Comparison of ENCODE assay signal across 20 mouse cellular contexts in genomic region chr16:93458011-93458585, GRCm38 (mm10).
DNase-seq lines count a peak whose midpoint lies in the region; ATAC-seq and TF ChIP-seq lines count a peak whose summit lies in the region.
"Had no signal": no experiment of that assay in that cellular context is flagged by ENCODE, and none has a peak within 500 bp of the region (broad histone marks: within the 10 kb centered on the region; RNA-seq: fewer than 3 reads in every experiment).

No protein-coding gene starts in this region.

- H3K36me3 ChIP-seq in intestine, embryonic 14.5 days (ENCODE audit: control insufficient read depth, insufficient read depth, low read length), result no peaks in the 10 kb centered on the region
- no peaks in the 10 kb centered on the region for H3K36me3 ChIP-seq in intestine, embryonic 16.5 days (ENCODE audit: control insufficient read depth, insufficient read depth, low read length)
- no peaks in the 10 kb centered on the region for H3K36me3 ChIP-seq in midbrain, embryonic 15.5 days (replicated peaks)
- no peaks in the 10 kb centered on the region for H3K36me3 ChIP-seq in midbrain, embryonic 11.5 days (ENCODE audit: control insufficient read depth, insufficient read depth, low read length)
- no peaks in the 10 kb centered on the region for H3K36me3 ChIP-seq in E14TG2a.4 (ENCODE audit: insufficient read depth, low read length)
- H3K36me3 ChIP-seq in embryonic facial prominence, embryonic 10.5 days (replicated peaks), result no peaks in the 10 kb centered on the region
- H3K36me3 ChIP-seq: embryonic facial prominence, embryonic 12.5 days; forebrain, embryonic 15.5 days; heart, embryonic 13.5 days; hindbrain, embryonic 12.5 days had no signal

- no peaks in the 10 kb centered on the region for H3K27me3 ChIP-seq in intestine, embryonic 14.5 days (replicated peaks; ENCODE audit: control insufficient read depth, insufficient read depth, low read length)
- H3K27me3 ChIP-seq in intestine, embryonic 16.5 days (replicated peaks; ENCODE audit: control insufficient read depth, insufficient read depth, low read length), result no peaks in the 10 kb centered on the region
- H3K27me3 ChIP-seq in midbrain, embryonic 15.5 days (replicated peaks), result no peaks in the 10 kb centered on the region; the same call in 1 of the 2 replicates
- no peaks in the 10 kb centered on the region for H3K27me3 ChIP-seq in midbrain, embryonic 11.5 days (ENCODE audit: control insufficient read depth, insufficient read depth, low read length)
- peaks cover 26% of the 10 kb centered on the region for H3K27me3 ChIP-seq in E14TG2a.4 (ENCODE audit: insufficient read depth, low read length)
- peaks cover 31% of the 10 kb centered on the region for H3K27me3 ChIP-seq in embryonic facial prominence, embryonic 10.5 days (replicated peaks; ENCODE audit: low read depth, poor library complexity, severe bottlenecking)
- H3K27me3 ChIP-seq: forebrain, embryonic 15.5 days had no signal

- H3K9me3 ChIP-seq in intestine, embryonic 14.5 days (ENCODE audit: control insufficient read depth, low read length), result no peaks in the 10 kb centered on the region
- no peaks in the 10 kb centered on the region for H3K9me3 ChIP-seq in intestine, embryonic 16.5 days (ENCODE audit: control insufficient read depth, low read length)
- no peaks in the 10 kb centered on the region for H3K9me3 ChIP-seq in midbrain, embryonic 15.5 days
- H3K9me3 ChIP-seq in midbrain, embryonic 11.5 days (ENCODE audit: control insufficient read depth, low read length), result no peaks in the 10 kb centered on the region
- H3K9me3 ChIP-seq in E14TG2a.4 (ENCODE audit: low read length), result no peaks in the 10 kb centered on the region
- no peaks in the 10 kb centered on the region for H3K9me3 ChIP-seq in embryonic facial prominence, embryonic 10.5 days
- H3K9me3 ChIP-seq: embryonic facial prominence, embryonic 12.5 days; forebrain, embryonic 15.5 days; heart, embryonic 13.5 days; hindbrain, embryonic 12.5 days had no signal

- peak; percentile 49 for DNase-seq in intestine, embryonic 14.5 days (ENCODE audit: low spot score)
- no peak for DNase-seq in midbrain, embryonic 11.5 days (ENCODE audit: low spot score, missing footprints)
- no peak for DNase-seq in embryonic facial prominence, embryonic 10.5 days (ENCODE audit: low spot score)
- DNase-seq in layer of hippocampus, postnatal 36 days, result no peak
- DNase-seq: adrenal gland, postnatal 10 days; cerebellum, adult 11 months; cerebellum, adult 8-10 months; cerebellum, postnatal 14 days; embryo, embryonic 11 days; gastrocnemius, postnatal 36 days; heart, adult 18-20 months; heart, postnatal 36 days had no signal

- no peak overlapping the region for H3K4me3 ChIP-seq in intestine, embryonic 14.5 days (ENCODE audit: low read depth, low read length)
- H3K4me3 ChIP-seq in intestine, embryonic 16.5 days (ENCODE audit: low read length), result no peak overlapping the region
- H3K4me3 ChIP-seq in midbrain, embryonic 15.5 days, result no peak overlapping the region
- H3K4me3 ChIP-seq in midbrain, embryonic 11.5 days (ENCODE audit: low read depth, low read length), result no peak overlapping the region
- H3K4me3 ChIP-seq in E14TG2a.4 (replicated peaks; ENCODE audit: low read length), result peak overlapping the region; percentile 49
- H3K4me3 ChIP-seq in embryonic facial prominence, embryonic 10.5 days, result no peak overlapping the region
- H3K4me3 ChIP-seq: embryonic facial prominence, embryonic 12.5 days; forebrain, embryonic 15.5 days; heart, embryonic 13.5 days; hindbrain, embryonic 12.5 days had no signal

- H3K9ac ChIP-seq in intestine, embryonic 14.5 days (ENCODE audit: low read length), result no peak overlapping the region
- H3K9ac ChIP-seq in intestine, embryonic 16.5 days (ENCODE audit: low read depth, low read length), result no peak overlapping the region
- no peak overlapping the region for H3K9ac ChIP-seq in midbrain, embryonic 15.5 days
- H3K9ac ChIP-seq in midbrain, embryonic 11.5 days (ENCODE audit: low read length), result no peak overlapping the region
- H3K9ac ChIP-seq: embryonic facial prominence, embryonic 12.5 days; hindbrain, embryonic 12.5 days had no signal

- ATAC-seq in intestine, embryonic 14.5 days (replicated peaks; ENCODE audit: low FRiP score, low TSS enrichment, low read depth), result 0 out of 2 replicates have a peak, but pooled peaks have one; percentile 13
- no peak for ATAC-seq in intestine, embryonic 16.5 days
- 0 out of 2 replicates have a peak, but pooled peaks have one; percentile 30 for ATAC-seq in midbrain, embryonic 15.5 days (replicated peaks)
- no peak for ATAC-seq in midbrain, embryonic 11.5 days (ENCODE audit: low FRiP score)
- ATAC-seq: CD4-positive, CD25-positive, alpha-beta regulatory T cell, adult 4 months had no signal

- WGBS in intestine, embryonic 14.5 days, result 88% methylated on average over 20 of the region's 20 CpGs
- WGBS in intestine, embryonic 16.5 days, result 89% methylated on average over 20 of the region's 20 CpGs
- WGBS in midbrain, embryonic 15.5 days, result 87% methylated on average over 20 of the region's 20 CpGs
- 90% methylated on average over 17 of the region's 20 CpGs for WGBS in midbrain, embryonic 11.5 days
- WGBS in embryonic facial prominence, embryonic 10.5 days, result 86% methylated on average over 20 of the region's 20 CpGs

- H3K4me2 ChIP-seq in intestine, embryonic 14.5 days (ENCODE audit: low read length), result no peak overlapping the region
- no peak overlapping the region for H3K4me2 ChIP-seq in intestine, embryonic 16.5 days (ENCODE audit: low read depth, low read length)
- H3K4me2 ChIP-seq in midbrain, embryonic 15.5 days, result no peak overlapping the region
- no peak overlapping the region for H3K4me2 ChIP-seq in midbrain, embryonic 11.5 days
- H3K4me2 ChIP-seq: embryonic facial prominence, embryonic 12.5 days had no signal

- no peak for TF ChIP-seq CTCF in E14TG2a.4 (conservative IDR thresholded peaks at IDR 0.05; ENCODE audit: low read length)

- H3K27ac ChIP-seq in intestine, embryonic 14.5 days (ENCODE audit: low read depth), result no peak overlapping the region
- no peak overlapping the region for H3K27ac ChIP-seq in intestine, embryonic 16.5 days (ENCODE audit: low read length)
- no peak overlapping the region for H3K27ac ChIP-seq in midbrain, embryonic 15.5 days
- H3K27ac ChIP-seq in midbrain, embryonic 11.5 days (ENCODE audit: low read depth, low read length), result no peak overlapping the region
- H3K27ac ChIP-seq in embryonic facial prominence, embryonic 10.5 days (replicated peaks), result 0 out of 2 replicates have a peak overlapping the region, but pooled peaks have one; percentile 44

- peaks cover 18% of the 10 kb centered on the region for H3K4me1 ChIP-seq in intestine, embryonic 14.5 days (replicated peaks; ENCODE audit: control insufficient read depth, insufficient read depth, low read length)
- peaks cover 4% of the 10 kb centered on the region; the same call in 1 of the 2 replicates for H3K4me1 ChIP-seq in intestine, embryonic 16.5 days (ENCODE audit: control insufficient read depth, insufficient read depth, low read length)
- H3K4me1 ChIP-seq in midbrain, embryonic 15.5 days, result peaks cover 11% of the 10 kb centered on the region
- H3K4me1 ChIP-seq in midbrain, embryonic 11.5 days (ENCODE audit: control insufficient read depth, insufficient read depth, low read length), result peaks cover 4% of the 10 kb centered on the region; the same call in 1 of the 2 replicates
- peaks cover 57% of the 10 kb centered on the region for H3K4me1 ChIP-seq in E14TG2a.4 (replicated peaks; ENCODE audit: low read depth, low read length)
- H3K4me1 ChIP-seq in embryonic facial prominence, embryonic 10.5 days, result peaks cover 51% of the 10 kb centered on the region

Comparison
In these comparisons a context has a peak if more than half of its experiments do, and no peak if none do; other contexts are left out.
1. ATAC-seq: peak in intestine, embryonic 14.5 days (single experiment) and midbrain, embryonic 15.5 days (single experiment); none in intestine, embryonic 16.5 days (single experiment) and midbrain, embryonic 11.5 days (single experiment).